8 mouse cellular contexts compared by ENCODE assay signal in the genomic region with DNA sequence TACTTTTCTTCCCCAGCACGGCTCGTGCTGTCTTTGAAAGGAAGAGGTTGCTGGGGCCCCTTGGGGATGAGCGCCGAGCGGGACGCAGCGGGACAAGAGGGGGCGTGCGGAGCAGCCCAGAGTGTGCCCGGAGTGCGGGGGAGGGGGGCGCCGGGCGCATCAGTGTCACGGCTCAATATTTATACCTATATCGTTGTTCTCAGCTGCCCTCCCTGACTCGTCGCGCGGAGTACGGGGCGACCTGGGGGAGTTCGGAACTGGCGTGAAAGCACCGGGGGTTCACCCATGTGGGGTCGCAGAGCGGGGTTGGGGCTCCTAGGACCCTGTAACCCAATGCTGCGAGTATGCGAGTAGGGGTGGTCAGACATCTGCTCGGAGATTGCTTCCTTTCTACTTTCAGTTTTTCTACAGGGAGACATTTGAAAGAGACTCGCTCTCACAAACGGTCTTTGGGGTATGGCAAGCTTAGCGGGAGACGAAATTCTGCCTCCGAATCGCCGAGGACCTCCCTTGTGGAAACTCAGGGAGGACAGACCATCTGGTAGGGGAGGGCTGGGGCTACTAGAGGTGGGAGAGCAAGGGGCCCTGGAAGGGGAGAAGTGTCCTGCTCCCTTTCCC. TPM values are rescaled to one million over a fixed set of nuclear protein-coding genes. Genes with fewer than 3 reads are reported as not detected.
A peak's percentile ranks its signal among the peaks of the same experiment; 100 is the strongest.
DNase-seq lines count a peak whose midpoint lies in the region; ATAC-seq and TF ChIP-seq lines count a peak whose summit lies in the region.

Gene E030030I06Rik, minus strand, starts transcription at position 198 of the 618 bp plus-strand sequence.

- H3K27me3 ChIP-seq in C2C12 (ENCODE audit: control insufficient read depth, insufficient read depth, insufficient read length) = peaks cover 21% of the 10 kb centered on the region
- peaks cover 11% of the 10 kb centered on the region for H3K27me3 ChIP-seq in heart, embryonic 14.5 days (ENCODE audit: control insufficient read depth, insufficient read depth, low read length)
- peaks cover 41% of the 10 kb centered on the region for H3K27me3 ChIP-seq in limb, embryonic 12.5 days
- peaks cover 54% of the 10 kb centered on the region for H3K27me3 ChIP-seq in neural tube, embryonic 13.5 days

- H3K79me2 ChIP-seq in C2C12 (ENCODE audit: control insufficient read depth, insufficient read depth) = peaks cover 28% of the 10 kb centered on the region

- H3K4me2 ChIP-seq in heart, embryonic 14.5 days (ENCODE audit: low read length) = peak within 1 kb of the TSS; percentile 95
- H3K4me2 ChIP-seq in limb, embryonic 12.5 days = peak within 1 kb of the TSS; percentile 94
- peak within 1 kb of the TSS; percentile 77 for H3K4me2 ChIP-seq in neural tube, embryonic 13.5 days

- H3ac ChIP-seq in C2C12 (ENCODE audit: control insufficient read depth, insufficient read length, low read depth) = peak within 1 kb of the TSS; percentile 94

- peak; percentile 21 for DNase-seq in gastrocnemius, postnatal 10 days
- DNase-seq in gastrocnemius, adult 18-20 months (ENCODE audit: low spot score) = no peak
- DNase-seq in left cerebral cortex, adult 11 months (ENCODE audit: low spot score) = no peak

- peaks cover 12% of the 10 kb centered on the region for H3K36me3 ChIP-seq in C2C12 (ENCODE audit: control insufficient read depth, insufficient read depth)
- no peaks in the 10 kb centered on the region for H3K36me3 ChIP-seq in heart, embryonic 14.5 days (ENCODE audit: control insufficient read depth, insufficient read depth, low read length)
- H3K36me3 ChIP-seq in limb, embryonic 12.5 days = no peaks in the 10 kb centered on the region
- no peaks in the 10 kb centered on the region for H3K36me3 ChIP-seq in neural tube, embryonic 13.5 days

- no peaks in the 10 kb centered on the region for H3K4me1 ChIP-seq in bone marrow, adult 2 months (ENCODE audit: control insufficient read depth, insufficient read depth, low read length)
- H3K4me1 ChIP-seq in heart, embryonic 14.5 days (ENCODE audit: control insufficient read depth in 2 of 2, insufficient read depth in 2 of 2, low read length in 2 of 2) = peaks cover 8% of the 10 kb centered on the region in 2 experiments; a peak in 3 of 4 replicates
- H3K4me1 ChIP-seq in limb, embryonic 12.5 days (replicated peaks) = peaks cover 21% of the 10 kb centered on the region
- peaks cover 34% of the 10 kb centered on the region for H3K4me1 ChIP-seq in neural tube, embryonic 13.5 days (replicated peaks)

- peak within 1 kb of the TSS; percentile 80 for H3K9ac ChIP-seq in heart, embryonic 14.5 days (ENCODE audit: low read length)
- peak within 1 kb of the TSS; percentile 77 for H3K9ac ChIP-seq in limb, embryonic 12.5 days (replicated peaks)
- H3K9ac ChIP-seq in neural tube, embryonic 13.5 days = peak within 1 kb of the TSS; percentile 63

- WGBS in bone marrow, adult 2 months = under 1% methylated on average over 37 of the region's 37 CpGs
- under 1% methylated on average over 37 of the region's 37 CpGs for WGBS in heart, embryonic 14.5 days
- WGBS in limb, embryonic 12.5 days = 0% methylated on average over 37 of the region's 37 CpGs
- under 1% methylated on average over 37 of the region's 37 CpGs for WGBS in neural tube, embryonic 13.5 days

- no peak for TF ChIP-seq CTCF in C2C12 (IDR thresholded peaks at IDR 0.05; ENCODE audit: control insufficient read depth, insufficient read depth, insufficient read length)
- TF ChIP-seq CTCF in bone marrow, adult 2 months (IDR thresholded peaks at IDR 0.05; ENCODE audit: control insufficient read depth, insufficient read depth, low read length) = no peak

- H3K9me3 ChIP-seq in heart, embryonic 14.5 days (ENCODE audit: control insufficient read depth, low read length) = no peaks in the 10 kb centered on the region
- H3K9me3 ChIP-seq in limb, embryonic 12.5 days = no peaks in the 10 kb centered on the region
- H3K9me3 ChIP-seq in neural tube, embryonic 13.5 days = no peaks in the 10 kb centered on the region

- peak within 1 kb of the TSS; percentile 85 for H3K27ac ChIP-seq in bone marrow, adult 2 months (ENCODE audit: control insufficient read depth, insufficient read depth, low read depth, low read length, poor library complexity)
- peak within 1 kb of the TSS; percentile 38 to 41; a peak in 2 of 4 replicates for H3K27ac ChIP-seq in heart, embryonic 14.5 days (replicated peaks in 1 of 2; ENCODE audit: control insufficient read depth in 1 of 2, insufficient read depth in 1 of 2, low read depth in 2 of 2, low read length in 2 of 2)
- H3K27ac ChIP-seq in limb, embryonic 12.5 days = peak within 1 kb of the TSS; percentile 70; the same call in 1 of the 2 replicates
- H3K27ac ChIP-seq in neural tube, embryonic 13.5 days (replicated peaks) = no peak within 1 kb of the TSS

- peak; percentile 32 for ATAC-seq in heart, embryonic 14.5 days (ENCODE audit: insufficient number of reproducible peaks, insufficient read depth, low FRiP score, low read depth)
- peak; percentile 54 for ATAC-seq in limb, embryonic 12.5 days (ENCODE audit: insufficient number of reproducible peaks, insufficient read depth, low FRiP score, low TSS enrichment, low read depth)
- peak; percentile 32 for ATAC-seq in neural tube, embryonic 13.5 days (ENCODE audit: low read depth)

- TF ChIP-seq POLR2A in bone marrow, adult 2 months (IDR thresholded peaks at IDR 0.05; ENCODE audit: borderline replicate concordance, control insufficient read depth, low read depth, low read length) = no peak

- H3K79me3 ChIP-seq in C2C12 (ENCODE audit: low read depth) = peaks cover 14% of the 10 kb centered on the region

- peak within 1 kb of the TSS; percentile 76 for H3K4me3 ChIP-seq in C2C12 (ENCODE audit: insufficient read depth, poor library complexity, severe bottlenecking)
- H3K4me3 ChIP-seq in bone marrow, adult 2 months (replicated peaks; ENCODE audit: control insufficient read depth, low read depth, low read length) = peak within 1 kb of the TSS; percentile 79
- H3K4me3 ChIP-seq in heart, embryonic 14.5 days (ENCODE audit: control insufficient read depth in 1 of 2, insufficient read depth in 1 of 2, low read depth in 1 of 2, low read length in 2 of 2) = peak within 1 kb of the TSS; percentile 73 to 76
- H3K4me3 ChIP-seq in limb, embryonic 12.5 days (replicated peaks) = peak within 1 kb of the TSS; percentile 69
- peak within 1 kb of the TSS; percentile 52 for H3K4me3 ChIP-seq in neural tube, embryonic 13.5 days

TF ChIP-seq in C2C12, 6 proteins besides CTCF, POLR2A, EP300 and RAD21:
- no peak for TF ChIP-seq MYOG (IDR thresholded peaks at IDR 0.05; ENCODE audit: control insufficient read depth, extremely low read depth, insufficient read length)
- TF ChIP-seq MAX (IDR thresholded peaks at IDR 0.05) = no peak
- no peak for TF ChIP-seq FOSL1 (IDR thresholded peaks at IDR 0.05; ENCODE audit: insufficient read depth, low read length, poor library complexity, severe bottlenecking)
- TF ChIP-seq USF1 (IDR thresholded peaks at IDR 0.05; ENCODE audit: low read depth) = no peak
- TF ChIP-seq CEBPB (IDR thresholded peaks at IDR 0.05; ENCODE audit: low read depth) = no peak
- no peak for TF ChIP-seq MYOD1 (IDR thresholded peaks at IDR 0.05; ENCODE audit: control insufficient read depth, insufficient read length, low read depth)

RNA-seq across cellular contexts. Expression of gene E030030I06Rik, which starts in this region (rescaled TPM):
- 1 to 10 TPM in 1 of 2 experiments, under 1 TPM in 1; 0.52 to 2.8 TPM for total RNA-seq in gastrocnemius, postnatal 10 days (2021)
- 1 to 10 TPM in 1 of 2 experiments, under 1 TPM in 1; 0.64 to 1.1 TPM for total RNA-seq in gastrocnemius, adult 18-20 months (2021)
- 5.5 TPM for polyA plus RNA-seq in C2C12 (2012; fragmentation: generic; extraction: Trizol)
- polyA plus RNA-seq in bone marrow, adult 2 months (2011; ENCODE audit: insufficient read depth, insufficient read length, low replicate concordance, missing spikeins) = 9.2 and 9.8 TPM in 2 replicates
- 12.9 and 20.7 TPM in 2 replicates for polyA plus RNA-seq in heart, embryonic 14.5 days (2014; fragmentation: Nextera tagmentation; extraction: Ambion mirVana)
- 18.6 and 22.9 TPM in 2 replicates for polyA plus RNA-seq in limb, embryonic 12.5 days (2016; fragmentation: Nextera tagmentation; extraction: Ambion mirVana)
- 2.7 and 3.1 TPM in 2 replicates for polyA plus RNA-seq in neural tube, embryonic 13.5 days (2015; fragmentation: Nextera tagmentation; extraction: Ambion mirVana)
